Mouse (Mus musculus): Measurements from ENCODE around the gene Midn.

Gene Midn

DNA sequence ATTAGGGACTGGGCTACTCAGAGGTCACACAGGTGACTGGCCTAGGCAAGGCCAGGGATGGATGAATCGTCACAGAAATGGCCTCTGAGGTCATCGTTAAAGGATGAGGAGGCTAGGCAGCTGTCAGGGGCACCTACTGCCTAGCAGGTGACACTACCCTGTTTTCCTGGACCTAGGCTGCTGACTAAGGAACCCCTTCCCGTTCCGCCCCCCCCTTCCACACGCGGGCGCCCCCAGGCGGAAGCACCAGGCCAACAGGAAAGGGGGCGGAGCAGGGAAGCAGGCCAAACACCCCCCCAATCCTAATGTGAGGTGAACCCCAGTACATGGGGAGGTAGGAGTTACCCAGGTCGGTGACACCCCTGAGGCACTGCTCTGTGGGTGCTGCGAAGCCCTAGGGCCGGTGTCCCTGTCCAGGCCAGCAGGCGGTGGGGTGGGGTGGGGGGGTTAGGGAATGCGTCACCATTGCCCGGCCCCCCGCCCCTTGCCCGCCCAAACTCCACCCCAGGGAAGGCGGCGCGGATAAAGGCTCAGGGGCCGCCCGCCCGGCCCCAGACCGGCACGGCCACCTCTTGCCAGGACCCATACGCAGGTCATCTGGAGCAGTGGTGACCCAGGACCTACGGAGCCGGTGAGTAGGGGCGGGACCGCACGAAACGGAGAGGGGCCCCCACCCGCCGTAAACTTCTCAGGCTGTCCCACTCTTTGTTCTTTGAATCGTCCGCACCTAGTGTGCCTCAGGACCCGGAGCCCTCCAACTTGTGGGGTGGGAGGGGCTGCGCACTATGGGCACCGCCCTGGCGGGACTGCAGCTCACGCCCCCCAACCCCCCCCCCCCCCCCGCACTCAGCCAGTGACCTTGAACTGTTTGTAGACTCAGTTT, at the start of gene Midn:
Gene Midn, plus strand, starts transcription at position 554 of the 883 bp plus-strand sequence.
- DNase-seq (ENCODE audit: low spot score): peak; percentile 89

DNA sequence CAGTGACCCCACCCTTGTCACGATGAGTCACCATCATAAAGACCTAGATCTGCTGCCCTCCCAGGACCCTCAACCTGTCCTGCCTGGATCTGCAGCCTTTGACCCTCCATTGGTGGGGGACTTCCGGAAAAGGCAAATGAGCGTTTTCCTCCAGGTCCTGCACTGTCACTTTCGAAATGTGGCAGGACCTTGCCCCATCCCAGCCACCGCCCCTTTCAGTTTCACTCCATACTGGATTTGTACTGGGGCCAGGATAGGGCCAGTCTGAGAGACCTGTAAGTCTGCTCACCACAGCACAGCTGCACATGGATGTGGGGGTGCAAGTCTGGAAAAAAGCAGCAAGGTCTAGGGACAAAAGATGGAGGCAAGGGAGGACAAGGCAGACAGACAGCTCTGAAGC, 49.4 kb upstream of the Midn start:
- DNase-seq (ENCODE audit: low spot score): no peak

DNA sequence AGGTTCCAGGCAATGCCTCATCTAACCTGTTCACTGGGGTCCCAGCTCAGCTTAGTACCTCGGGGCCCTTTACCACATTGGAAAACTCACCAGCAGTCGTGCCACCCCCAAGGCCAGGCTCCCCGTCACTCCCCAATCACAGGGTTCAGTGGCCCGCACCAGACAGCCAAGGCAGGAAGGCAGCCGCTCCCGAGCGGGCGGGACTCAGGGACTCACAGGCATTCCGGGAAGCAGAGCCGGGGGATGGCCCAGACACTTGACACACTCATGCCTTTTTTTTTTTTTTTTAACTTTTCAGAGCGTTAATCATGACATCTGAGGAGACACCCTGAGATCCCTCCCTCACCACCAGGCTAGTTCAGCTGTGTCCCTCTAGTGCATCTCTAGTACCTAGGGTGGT, 47.1 kb upstream of the Midn start:
- peak; percentile 71 for DNase-seq (ENCODE audit: low spot score)

DNA sequence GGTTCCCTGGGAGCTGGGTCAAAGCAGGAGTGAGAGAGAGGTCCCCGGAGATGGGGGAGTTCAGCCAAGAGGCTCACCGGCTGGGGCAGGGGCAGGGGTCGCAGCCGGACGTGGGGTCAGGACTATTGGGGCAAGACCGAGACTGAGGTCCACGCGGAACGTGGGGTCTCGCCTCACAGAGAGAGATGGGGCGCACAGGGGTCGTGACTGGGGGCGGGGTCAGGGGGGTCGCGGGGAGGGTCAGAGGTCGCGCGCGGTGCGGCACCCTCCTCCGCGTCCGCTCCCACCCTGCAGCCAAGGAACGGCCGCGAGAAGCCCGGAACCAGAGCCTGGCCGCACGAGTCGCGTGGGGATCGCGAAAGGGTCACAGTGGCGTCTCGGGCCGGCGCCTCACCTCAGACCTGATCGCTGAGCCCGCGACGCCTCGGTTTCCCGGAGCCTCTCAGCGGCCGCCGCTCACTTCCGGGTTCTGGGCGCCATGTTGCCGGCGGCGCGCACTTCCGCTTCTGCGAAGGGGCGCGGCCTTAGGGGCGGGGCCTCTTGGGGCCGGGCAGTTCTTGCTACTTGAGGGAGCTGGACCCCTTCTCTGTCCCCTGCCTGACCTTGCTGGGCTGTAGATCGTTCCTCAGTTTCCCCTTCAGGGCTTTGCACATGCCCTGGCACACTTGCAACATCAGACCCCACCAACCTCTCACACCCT, 45.7 kb upstream of the Midn start:
- peak; percentile 91 for DNase-seq (ENCODE audit: low spot score)

DNA sequence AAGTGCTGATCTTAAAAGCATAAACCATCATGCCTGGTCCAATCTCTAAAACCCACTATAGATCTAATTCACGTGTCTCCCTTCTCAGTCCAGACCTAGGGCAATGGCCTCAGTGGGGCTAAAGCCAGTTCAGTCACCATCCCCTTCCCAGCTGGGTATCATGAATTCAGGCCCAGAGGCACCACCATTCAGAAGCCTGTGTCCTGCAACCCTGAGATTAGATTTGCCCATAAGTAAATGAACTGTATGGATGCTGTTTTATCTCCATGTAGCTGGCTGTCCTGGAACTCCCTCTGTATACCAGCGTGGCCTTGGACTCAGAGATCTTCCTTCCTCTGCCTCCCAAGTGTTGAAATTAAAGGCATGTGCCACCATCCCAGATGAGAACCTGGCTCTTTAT, 45.0 kb upstream of the Midn start:
- DNase-seq (ENCODE audit: low spot score): peak; percentile 8

DNA sequence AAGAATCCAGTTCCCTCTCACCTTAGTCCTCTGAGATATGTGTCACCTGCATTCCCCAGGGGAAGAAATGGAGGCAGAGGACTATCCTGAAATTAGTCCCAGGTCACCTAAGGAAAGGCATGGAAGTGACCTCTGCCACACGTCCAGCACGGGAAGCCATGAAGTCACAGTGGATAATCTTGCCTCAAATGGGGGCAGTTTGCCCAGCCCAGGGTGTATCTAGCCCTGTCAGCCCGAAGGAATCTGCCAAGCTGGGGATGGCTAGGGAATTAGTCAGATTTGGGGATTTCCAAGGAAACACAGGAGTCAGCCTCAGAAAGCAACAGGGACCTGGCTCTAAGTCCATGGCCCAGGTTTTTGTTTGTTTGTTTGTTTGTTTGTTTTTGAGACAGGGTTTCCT, 43.9 kb upstream of the Midn start:
- DNase-seq (ENCODE audit: low spot score): no peak

DNA sequence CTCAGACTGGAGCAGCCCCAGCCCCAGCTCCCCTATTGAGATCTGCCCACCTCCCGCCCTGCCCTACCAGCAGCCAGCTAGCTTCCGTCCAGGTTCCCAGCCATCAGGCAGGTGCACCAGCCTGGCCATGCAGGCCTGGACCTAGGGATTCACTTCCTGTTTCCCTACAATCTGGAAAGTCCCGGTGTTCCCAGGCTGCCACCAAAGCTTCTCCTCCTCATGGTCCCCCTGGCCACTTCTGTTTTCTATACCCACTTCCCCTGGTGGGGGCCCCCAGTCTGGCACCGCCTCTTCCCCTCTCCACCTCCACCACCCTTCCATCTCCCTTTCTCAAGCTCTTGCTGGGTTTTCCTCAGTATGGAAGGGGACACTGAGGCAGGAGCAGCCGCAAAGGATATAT, 42.6 kb upstream of the Midn start, which contains the start of gene Sbno2:
Gene Sbno2, minus strand, starts transcription at position 112 of the 400 bp plus-strand sequence.
- DNase-seq (ENCODE audit: low spot score): no peak

DNA sequence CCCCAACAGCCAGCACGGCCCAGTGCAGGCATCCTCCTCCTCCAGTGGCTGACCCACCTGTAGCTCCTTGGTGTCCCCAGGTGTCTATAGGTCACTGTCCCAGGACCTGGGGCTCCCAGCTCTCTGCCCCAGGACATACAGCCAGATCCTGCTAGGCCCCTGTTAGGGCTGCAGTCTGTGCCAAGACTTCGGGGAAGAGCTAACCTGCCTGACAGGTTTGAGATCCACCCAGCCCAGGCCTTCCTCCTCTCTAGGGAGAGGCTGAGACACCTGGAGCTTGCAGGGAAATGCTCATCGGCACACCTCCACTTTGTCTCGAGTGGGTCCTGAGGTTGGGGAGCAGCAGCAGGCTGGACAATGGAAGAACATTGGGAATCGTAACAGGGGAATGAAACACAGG, 42.1 kb upstream of the Midn start:
- DNase-seq (ENCODE audit: low spot score): no peak

DNA sequence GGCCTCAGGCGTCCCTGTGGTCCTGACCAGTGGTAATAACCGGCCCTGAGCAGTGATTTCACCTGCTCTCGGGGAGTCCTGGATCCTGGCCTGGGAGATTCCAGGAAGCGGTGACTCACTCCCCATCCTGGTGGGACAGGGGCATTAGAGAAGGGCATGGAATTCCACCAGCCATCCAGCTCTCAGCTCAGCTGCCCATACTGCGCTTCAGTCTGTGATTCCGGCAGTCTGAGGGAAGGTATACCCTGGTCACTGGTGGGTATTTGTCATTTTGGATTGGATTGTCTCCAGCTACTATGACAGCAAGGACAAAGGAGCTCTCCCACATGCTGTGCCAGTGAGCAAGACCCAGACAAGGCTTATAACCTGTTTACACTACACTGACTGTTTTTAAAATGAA, 40.4 kb upstream of the Midn start:
- peak; percentile 82 for DNase-seq (ENCODE audit: low spot score)

DNA sequence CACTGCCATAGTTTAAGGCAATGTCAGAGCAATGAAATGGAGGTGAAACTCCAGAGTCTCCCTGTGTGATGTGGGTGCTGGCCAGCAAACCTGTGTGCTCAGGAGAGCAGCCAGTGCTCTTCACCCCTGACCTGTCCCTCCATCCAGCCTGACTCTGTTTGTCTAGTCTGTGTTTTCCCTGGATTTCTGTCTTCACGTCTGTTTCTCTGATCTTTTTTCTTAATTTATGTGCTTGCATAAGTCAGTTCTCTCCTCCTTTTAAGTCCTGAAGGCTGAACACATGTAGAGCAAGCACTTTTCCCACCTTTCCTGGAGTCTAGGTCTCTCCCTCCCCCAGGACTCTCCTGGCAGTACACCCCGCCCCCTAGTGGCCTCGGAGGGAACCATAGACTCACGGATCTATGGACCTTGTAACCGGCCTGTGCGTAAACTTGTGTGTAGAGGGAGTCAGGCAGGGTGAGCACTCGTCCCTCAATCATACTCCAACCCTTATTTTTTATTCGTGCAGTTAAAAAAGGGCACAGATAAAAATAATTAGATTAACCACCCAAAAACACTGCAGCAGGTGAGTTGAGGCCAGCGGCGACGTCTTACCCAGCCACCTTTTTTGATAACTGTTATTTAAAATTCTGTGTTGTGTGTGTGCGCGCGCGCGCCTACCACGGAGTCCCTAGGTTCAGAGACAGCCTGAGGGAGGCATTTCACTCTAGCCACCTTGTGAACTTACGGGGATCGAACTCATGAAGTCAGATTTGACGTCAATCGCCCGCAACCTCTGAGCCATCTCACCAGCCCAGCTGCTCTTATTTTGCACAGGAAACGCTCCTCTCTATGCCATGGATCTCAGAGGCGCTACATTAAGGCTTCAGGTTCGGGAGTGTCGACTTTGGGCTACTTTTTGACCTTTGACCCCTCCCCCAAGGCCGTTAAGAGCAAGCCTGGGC, 33.5 kb upstream of the Midn start:
- peak; percentile 98 for DNase-seq (ENCODE audit: low spot score)

DNA sequence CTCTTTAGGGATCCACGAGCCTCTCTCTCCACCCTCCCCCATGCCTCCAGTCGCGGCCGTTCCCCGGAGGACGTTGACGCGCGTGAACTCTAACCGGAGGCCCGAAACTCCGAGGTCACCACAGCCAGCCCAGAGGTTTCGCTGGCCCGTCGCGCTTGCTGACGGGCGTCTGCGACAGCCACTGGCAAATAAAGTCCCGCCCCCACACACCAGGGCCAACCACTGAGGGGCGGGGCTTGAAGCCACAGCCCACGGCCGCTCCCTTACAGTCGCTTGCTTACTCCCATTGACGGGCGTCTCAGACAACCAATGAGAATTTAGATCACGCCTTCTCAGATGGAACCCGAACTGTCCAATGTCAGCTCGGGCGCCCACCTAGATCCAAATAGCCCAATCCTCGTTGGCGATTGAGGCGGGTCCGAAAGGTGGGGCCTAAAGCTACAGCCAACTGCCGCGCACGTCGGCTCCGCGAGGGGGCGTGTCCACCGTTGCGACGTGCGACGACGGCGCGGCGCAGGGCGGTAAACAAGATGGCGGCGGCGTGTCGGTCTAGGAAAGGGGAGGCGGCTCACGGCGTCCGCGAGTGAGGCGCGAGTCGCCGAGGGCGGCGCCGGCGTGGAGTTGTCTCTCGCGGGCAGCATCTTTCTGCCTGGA, 32.7 kb upstream of the Midn start, which contains the start of gene Stk11:
Gene Stk11, plus strand, starts transcription at position 514 of the 654 bp plus-strand sequence.
- peak; percentile 100 for DNase-seq (ENCODE audit: low spot score)

DNA sequence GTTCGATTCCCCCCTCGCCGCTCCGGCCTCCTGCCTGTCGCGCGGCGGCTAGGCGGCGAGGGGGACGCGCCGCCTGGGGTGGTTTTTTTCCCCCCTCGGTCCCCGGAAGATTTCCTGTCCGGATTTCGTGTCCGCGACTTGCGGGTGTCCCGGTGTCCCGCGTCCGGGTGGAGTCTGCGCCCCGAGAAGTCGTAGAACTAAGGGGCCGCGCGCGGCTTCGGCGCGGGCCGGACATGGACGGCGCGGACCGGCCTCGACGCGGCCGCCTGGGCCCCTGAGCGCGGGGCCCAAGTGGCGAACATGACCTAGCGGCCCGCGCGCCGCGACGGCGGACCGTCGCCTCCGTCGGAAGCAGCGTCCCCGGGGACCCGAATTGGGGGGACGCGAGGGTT, 32.1 kb upstream of the Midn start:
- peak; percentile 67 for DNase-seq (ENCODE audit: low spot score)

DNA sequence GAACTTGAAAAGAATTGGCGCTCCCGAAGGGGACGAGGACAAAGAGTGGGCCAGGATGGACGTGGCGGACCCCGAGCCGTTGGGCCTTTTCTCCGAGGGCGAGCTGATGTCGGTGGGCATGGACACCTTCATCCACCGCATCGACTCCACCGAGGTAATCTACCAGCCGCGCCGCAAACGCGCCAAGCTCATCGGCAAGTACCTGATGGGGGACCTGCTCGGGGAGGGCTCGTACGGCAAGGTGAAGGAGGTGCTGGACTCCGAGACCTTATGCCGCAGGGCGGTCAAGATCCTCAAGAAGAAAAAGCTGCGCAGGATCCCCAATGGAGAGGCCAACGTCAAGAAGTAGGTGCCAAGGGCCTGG, 31.5 kb upstream of the Midn start:
- DNase-seq (ENCODE audit: low spot score): peak; percentile 65

DNA sequence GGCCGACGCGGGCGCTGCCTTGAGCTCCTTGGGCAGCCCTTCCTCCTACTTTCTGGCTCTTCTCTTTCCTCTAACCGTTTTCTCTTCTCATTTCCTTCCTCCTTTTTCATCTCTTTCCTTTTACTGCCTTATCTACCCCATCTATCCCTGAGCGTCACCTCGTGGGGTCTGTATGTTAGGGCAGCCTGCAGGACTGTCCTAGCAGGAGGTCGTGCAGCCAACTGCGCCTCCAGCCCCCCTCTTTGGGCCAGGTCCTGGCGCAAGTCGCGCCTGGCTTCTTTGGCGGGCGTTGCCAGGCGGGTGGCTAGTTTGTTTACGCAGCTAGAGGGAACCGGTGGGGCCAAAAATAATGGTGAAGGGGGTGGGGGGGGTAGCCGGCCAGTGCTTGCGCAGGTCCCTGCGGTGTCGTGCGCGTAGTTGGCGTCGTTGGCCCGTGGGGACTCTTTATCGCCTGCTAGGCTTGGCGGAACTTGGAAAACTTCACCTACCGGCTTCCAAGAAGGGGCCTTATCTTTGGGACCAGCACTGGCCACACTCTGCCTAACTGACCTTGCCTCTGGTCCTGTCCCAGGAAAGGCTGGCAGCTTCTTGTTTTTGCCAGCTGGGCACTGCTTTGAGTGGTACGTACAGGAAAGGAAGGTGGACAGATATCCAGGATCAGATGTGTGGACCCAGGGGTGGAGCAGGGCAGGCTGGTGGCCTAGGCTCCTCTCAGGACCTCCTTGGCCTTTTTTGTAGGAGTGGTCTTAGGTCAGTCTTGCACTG, 31.0 kb upstream of the Midn start:
- DNase-seq (ENCODE audit: low spot score): peak; percentile 76

DNA sequence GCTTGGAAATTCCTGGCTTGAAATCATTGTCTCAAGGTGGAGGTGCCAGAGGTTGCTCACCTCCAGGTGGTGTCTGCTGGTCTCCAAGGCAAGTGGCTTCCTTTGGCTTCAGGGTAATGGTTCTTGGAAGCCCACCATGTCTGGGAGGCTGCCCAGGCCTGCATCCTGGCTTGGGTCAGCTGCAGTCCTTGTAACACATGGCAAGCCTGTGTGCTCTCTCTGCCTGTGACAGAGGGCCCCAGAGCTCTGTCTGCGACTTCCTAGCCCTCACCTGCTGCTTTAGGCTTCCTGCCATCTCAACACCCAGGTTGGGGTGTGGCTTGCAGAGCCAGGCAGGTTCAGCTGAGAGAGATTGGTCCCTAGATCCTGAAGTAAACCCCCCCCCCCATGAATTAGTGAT, 30.3 kb upstream of the Midn start:
- no peak for DNase-seq (ENCODE audit: low spot score)

DNA sequence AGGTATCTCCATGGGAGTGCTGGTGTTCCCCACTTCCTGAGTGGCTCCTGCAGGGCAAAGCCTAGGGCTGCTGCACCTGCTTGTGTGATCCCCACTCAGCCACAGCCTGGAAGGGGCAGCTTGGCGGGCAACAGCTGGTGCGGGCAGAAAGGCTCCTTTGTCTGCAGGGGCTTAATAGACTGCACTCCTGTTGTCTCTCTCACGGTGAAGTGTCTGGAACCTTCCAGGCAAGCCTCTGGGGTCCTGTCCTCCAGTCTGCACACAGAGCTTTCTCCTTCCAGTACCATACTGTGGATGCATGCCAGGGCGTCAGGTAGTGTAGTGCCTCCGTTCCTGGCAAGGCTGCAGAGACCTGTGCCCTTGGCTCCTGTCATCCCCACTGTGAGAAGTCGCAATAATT, 29.5 kb upstream of the Midn start:
- DNase-seq (ENCODE audit: low spot score): no peak

DNA sequence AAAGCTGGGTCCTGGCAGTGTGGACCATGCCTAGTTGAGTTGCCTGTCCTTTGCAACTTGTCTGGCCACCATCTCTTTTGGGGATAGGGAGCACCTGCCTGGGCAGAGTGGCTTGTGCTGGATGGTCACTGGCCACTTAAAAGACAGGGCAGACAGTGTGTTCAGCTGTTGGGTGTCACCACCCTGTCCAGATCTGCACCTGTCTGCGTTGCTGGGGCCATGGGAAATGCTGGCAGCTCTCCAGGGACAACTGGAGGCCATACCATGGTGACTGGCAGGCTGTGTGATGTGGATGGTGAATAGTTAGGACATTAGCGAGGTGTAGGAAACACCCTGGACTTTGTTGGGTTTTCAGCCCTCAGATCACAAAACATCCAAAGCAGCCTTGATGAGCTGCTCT, 27.9 kb upstream of the Midn start:
- DNase-seq (ENCODE audit: low spot score): peak; percentile 66

DNA sequence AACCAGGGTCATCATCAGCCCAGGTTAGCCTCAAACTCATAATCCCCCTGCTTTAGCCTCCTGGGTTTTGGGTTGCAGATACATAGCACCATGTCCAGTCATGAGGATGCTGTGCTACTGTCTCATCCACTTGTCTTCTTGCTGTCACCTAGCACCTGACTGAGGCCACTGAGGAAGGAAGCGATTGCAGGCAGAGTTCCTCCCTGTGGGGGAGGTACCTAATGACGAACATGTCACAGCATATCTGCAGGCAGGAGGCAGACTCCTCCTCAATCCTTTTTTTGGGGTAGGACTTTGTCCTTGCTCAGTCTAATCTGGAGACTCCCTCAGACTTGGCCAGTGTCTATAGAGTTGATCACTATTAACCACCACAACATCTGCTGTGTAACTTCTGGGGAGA, 26.4 kb upstream of the Midn start:
- no peak for DNase-seq (ENCODE audit: low spot score)

DNA sequence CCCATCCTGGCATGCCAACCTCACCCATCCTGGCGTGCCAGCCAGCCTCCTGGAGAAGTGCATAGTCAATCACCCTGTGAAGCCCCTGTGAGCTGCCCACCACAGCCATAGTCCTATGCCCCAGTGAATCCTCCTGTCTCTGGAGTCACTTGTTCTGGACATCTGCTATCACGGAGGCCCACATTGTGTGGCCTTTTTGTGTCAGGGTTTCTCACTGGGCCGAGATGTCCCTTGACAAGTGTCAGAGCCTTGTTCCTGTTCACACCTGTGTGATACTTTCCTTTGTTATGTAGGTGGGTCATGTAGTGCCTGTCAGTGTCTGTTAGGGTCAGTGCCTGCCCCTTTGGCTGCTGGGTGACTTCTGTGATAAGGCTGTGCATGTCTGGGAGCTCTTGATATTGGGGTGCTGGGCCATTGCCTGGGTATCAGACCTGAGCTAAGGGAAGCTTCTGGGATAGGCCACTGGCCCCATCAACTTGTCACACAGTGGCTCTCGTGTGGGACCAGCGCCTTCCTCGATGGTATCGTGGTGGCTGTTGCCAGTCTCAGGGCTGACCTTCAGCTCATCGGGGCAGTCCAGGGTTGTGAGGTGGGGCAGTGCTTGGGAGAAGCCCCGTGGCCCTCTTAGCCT, 24.0 kb upstream of the Midn start:
- no peak for DNase-seq (ENCODE audit: low spot score)

DNA sequence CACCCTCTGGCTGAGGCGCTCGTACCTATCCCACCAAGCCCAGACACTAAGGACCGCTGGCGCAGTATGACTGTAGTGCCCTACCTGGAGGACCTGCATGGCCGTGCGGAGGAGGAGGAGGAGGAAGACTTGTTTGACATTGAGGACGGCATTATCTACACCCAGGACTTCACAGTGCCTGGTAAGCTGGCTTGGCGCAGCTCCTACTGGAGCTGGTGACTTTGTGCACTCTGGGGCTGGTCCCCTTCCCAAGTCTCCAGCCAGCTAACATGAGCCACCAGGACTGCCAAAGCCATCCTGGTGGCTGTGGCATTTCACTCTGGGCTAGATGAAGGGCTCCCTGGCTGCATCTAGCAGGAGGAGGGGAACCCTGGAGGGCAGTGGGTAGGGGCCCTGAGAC, 20.2 kb upstream of the Midn start:
- DNase-seq (ENCODE audit: low spot score): no peak

Data from MN1 (cell line).